Mouse (Mus musculus): ENCODE measurements around the gene Hes2.

Gene Hes2

GRCm38 (mm10) chr4:152160748-152161147, 2.1 kb downstream of the Hes2 start:
- no peak for DNase-seq

DNA sequence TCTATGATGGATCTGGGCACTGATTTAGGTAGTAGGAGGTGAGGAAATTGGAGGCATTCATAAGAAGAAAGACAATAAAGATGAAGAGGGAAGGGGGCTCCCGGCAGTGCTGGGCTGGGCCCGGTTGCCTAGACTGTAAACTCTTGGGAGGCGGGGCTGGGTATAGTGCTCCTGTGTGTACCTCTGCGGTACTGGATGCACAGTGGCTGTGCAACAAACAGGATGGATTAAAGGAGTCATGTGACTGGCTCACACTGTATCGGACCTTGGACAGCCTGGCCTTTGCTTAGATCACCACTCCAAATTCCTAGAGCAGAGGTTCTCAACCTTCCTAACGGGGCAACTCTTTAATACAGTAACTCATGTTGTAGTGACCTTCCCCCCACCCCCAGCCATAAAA, 2.9 kb downstream of the Hes2 start:
- DNase-seq, result no peak

DNA sequence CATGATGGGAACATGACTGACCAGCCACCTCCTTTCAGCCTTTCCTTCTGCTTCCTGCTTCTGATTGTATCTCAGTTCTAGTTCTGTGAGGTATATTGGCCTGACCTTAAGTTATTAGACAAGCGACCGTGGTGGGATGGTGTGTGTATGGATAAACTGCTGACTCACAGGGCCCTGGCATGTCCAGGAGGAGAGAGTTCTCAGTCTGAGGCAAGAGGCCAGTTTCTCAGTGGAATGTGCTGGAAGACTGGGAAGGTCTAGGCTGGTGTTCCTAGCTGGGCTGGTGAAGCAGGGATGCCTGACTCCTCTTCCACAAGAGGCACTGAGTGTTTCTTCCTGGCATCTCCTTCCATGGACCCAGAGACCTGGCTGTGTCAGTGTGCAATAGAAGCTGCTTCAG, 4.1 kb downstream of the Hes2 start:
- DNase-seq, result no peak

GRCm38 (mm10) chr4:152165036-152165931, 6.6 kb downstream of the Hes2 start:
- peak; percentile 88 to 93 for DNase-seq

DNA sequence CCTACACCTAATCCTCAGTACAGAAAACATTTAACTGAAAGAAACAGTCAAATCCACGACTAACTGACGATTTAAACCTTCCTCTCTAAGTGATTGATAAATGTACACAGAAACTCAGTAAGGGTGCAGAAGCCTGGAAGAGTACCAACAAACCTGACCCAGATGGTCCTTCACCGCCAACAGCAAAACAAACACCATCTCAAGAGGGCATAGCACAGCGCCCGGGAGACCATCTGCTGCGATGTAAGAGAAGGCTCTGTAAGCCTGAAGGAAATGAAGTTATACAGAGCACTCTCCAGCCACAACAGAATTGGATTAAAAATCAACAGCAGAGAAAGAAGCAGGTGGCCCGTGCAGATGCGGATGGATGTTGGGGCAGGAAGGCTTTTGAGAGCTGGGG, 9.4 kb downstream of the Hes2 start:
- peak; percentile 42 to 44 for DNase-seq

DNA sequence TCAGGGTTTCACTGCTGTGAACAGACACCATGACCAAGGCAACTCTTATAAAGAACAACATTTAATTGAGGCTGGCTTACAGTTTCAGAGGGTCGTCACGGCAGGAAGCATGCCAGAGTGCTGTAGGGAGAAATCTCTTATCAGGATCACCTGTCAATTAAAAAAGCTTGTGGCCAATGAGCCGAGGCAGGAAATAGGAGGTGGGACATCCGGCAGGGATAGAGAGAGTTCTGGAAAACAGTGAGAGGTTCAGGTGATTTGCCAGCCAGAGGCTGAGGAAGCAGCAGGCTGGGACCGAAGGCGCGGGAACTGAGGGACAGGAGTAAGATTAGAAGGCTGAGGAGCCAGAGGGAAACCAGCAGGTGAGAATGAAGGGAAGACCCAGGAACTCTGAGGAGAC, 10.4 kb downstream of the Hes2 start:
- no peak for DNase-seq

DNA sequence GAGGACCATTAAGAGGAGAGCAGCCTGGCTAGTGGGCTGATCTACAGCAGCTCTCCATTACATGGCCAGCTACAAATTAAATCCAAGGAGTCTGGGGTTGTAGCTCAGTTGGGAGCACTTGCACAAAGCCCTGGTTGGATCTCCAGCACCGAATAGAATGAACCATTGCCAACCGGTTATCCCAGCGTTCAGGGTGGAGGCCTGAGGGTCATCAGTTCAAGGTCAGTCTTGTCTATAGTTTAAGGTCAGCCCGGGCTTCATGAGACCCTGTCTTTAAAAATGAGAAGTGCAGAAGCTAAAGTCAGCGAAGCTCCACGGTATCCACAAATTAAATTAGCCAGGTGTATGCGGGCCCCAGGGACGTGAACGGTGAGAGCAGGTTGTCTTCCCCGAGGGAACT, 11.6 kb downstream of the Hes2 start:
- DNase-seq, result no peak

GRCm38 (mm10) chr4:152171543-152171942, 12.9 kb downstream of the Hes2 start:
- DNase-seq, result no peak

- peak; percentile 89 to 92 for DNase-seq
These were observed 14.4 kb downstream of the Hes2 start for GRCm38 (mm10) chr4:152173041-152173440.

GRCm38 (mm10) chr4:152173956-152174355, 15.3 kb downstream of the Hes2 start:
- no peak for DNase-seq

- no peak for DNase-seq
These were observed 18.0 kb downstream of the Hes2 start for GRCm38 (mm10) chr4:152176638-152177037.

DNA sequence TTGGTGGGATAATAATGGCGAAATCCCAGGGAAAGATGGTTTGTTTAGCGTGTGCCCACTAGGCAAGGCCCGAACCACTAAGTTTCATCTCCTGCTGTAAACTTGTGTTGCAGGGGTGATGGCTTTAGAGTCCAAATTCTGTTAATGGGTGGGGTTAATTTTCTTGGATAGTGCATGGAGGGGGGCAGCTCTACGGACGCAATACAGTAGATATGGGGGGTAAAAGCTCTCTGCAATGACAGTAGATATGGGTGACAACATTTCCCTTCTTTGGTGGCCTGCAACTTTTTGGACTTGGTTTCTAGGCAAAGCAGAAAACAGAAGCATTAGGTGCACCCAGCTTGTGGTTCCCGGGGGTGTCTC, 18.5 kb downstream of the Hes2 start:
- no peak for DNase-seq

GRCm38 (mm10) chr4:152177537-152178343, 19.1 kb downstream of the Hes2 start, which contains the start of gene Acot7:
TSS of gene Acot7 (plus strand) at chr4:152178134.
- peak; percentile 97 to 99 for DNase-seq

DNA sequence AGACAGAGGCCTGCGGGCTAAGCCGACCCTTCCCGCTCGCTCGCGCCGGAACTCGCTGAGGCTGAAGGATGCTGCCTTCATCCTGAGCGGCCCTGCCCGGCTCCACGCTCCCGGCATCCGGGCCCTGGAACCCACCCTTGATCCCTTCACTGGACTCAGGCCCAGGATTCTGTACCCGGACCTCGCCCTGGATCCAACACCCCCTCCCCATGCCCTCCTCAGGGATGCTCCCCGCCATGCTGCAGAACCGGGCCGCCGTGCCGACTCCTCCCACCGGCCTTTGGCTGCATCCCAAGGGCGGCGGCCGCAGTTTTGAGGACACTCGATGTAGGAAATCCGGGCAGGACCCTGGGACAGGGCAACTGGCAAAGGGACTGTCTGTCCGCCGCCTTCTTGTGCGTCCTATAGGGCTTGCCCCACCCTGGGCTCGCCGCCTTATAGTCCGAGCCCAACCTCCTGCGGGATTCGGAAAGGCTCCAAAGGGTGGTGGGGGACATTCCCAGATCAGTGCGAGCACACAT, 19.7 kb downstream of the Hes2 start:
- peak; percentile 75 to 78 for DNase-seq

DNA sequence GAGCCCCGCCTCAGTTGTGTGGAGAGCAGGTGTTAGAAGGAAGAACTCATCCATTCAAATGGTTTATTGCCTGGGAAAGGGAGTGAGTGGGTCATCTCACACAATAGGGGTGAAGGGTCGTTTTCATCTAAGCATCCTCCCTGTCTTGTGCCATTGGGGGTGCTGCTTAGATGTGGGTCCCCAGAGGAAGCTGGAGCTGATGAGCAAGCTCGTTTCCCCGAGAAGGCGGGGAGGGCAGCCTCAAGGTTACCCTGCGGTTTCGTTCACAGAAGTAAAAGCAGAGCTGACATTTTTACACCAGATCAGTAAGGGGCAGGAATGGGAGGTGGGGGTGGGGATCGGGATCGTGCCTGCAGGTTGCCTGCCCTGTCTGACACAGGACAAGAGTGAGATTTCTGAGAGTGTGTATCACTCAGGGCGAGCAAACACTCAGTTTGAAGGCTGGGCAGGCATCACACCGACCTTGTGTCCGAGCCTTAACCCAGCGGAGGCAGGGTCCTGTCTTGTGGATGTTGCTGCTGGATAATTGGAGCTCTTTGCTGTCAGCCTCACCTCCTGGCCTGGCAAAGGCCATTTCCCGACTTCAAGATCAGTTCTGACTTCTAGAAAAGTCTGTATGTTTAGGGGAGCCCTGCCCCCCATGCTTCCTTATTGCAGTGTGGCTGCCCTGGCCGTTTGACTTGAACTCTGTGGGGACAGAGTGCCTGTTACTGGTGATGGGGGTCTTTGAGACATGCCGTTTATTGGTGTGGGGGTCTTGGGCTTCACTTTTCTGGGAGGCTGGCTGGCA, 20.4 kb downstream of the Hes2 start:
- peak in 1 of 2 experiments; percentile 29 for DNase-seq

GRCm38 (mm10) chr4:152179946-152180660, 21.4 kb downstream of the Hes2 start:
- peak; percentile 74 to 76 for DNase-seq

GRCm38 (mm10) chr4:152182205-152182604, 23.5 kb downstream of the Hes2 start:
- no peak for DNase-seq

- peak; percentile 71 to 76 for DNase-seq
These were observed 25.8 kb downstream of the Hes2 start for GRCm38 (mm10) chr4:152184353-152185035.

- no peak for DNase-seq
These were observed 26.5 kb downstream of the Hes2 start for GRCm38 (mm10) chr4:152185137-152185509.

DNA sequence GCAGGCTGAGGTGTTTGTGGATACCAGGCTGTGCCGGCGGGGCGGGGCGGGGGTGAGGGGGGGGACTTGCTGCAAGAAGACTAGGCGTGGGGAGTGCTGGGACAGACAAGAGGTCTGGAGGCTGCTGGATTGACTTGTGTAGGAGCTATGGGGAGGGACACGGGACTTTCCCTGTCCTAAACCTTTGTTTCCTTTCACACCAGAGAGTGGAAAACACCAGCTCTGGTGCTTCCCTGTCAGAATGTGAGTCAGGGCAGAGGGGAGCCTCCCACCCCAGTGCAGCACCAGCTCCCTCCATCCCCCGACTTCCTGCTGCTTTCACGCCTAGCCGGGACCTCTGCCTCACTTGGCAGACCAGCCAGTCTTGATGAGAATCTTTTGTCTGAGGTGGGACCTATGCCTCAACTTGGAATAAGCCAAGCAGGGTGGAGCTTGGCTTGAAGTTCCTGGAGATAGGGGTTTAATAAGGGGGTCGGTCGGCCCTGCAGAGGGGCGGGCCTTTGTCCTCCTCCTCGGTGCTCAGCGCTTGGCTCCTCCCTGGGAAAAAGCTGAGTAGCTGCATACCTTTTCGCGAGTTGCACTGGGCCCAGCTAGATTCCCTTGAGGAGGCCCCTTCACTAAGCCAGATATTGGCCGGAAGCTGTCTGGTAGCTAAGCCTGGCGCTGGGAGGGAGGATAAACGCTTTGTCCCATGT, 27.0 kb downstream of the Hes2 start:
- peak in 1 of 2 experiments; percentile 33 for DNase-seq
